Mouse (Mus musculus): ENCODE measurements at regions not wholly inside any gene's neighbourhood (a gene's known extent, or its start where the extent isn't known, plus 50 kb on each side); places are given as distances from the start of the nearest gene placed in this dataset.

DNA sequence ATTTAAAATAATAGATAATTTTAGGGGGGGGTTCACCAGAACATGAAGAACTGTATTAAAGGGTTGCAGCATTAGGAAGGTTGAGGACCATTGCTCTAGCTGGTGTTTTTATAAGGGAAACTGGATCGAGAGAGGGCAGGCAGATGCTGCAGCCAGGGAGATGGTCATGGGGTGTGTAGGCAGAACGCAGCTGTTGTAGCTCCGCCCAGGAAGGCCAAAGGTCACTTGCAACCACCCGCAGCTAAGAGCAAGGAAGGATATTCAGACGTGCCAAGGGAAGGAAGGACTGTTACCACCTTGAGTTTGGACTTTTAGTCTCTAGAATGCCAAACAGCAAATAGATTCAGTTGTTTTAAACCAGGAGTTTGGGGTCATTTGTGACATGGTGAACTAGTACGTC is 414.6 kb upstream of the Pmfbp1 start:
- TF ChIP-seq POLR2A (IDR thresholded peaks at IDR 0.05; ENCODE audit: control insufficient read depth, low read depth, low read length), result no peak
- TF ChIP-seq CTCF (IDR thresholded peaks at IDR 0.05; ENCODE audit: control insufficient read depth, insufficient read depth, insufficient replicate concordance, low read depth, low read length), result no peak
